Mouse (Mus musculus) olfactory bulb, adult 2 months (tissue): ENCODE results near the gene Gm45618.

ENCODE experiments used
- CTCF ChIP-seq: fragments of 200-500 bp; IDR thresholded peaks from 2 replicates; pipeline ENCODE4 v1.5.1; 2012; ENCODE audit warnings: low read depth, mild to moderate bottlenecking, low read length, moderate library complexity; ENCODE audit not compliant: insufficient read depth
- POLR2A ChIP-seq: fragments of 200-500 bp; IDR thresholded peaks from 2 replicates; pipeline ENCODE4 v1.6.1; 2012; ENCODE audit warnings: mild to moderate bottlenecking, low read depth, low read length, moderate library complexity; ENCODE audit not compliant: insufficient read depth

DNA sequence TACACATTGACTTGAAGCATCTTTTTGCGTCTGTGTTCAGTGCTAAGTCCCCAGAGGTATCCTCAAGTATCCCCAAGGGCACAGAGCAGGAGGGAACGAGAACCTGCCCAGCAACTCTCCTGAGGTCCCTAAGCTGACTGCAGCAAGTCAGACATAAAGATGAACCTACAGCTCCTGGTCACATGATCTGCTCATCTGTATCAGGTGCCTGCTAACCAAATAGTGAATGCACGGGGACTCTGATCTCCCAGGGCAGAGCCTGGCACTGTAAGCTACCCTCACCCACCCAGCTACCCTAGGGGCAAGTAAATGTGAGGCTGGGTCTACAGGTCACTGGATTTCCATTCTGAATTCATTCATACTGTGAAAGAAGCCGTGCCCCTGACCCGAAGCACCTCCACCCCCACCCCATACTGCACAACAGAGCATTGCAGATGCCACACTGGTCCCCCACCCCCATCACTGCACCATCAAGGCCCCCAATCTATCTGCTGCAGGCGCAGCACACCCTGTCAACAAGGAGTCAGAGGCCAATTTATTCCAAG is 26.8 kb downstream of the Gm45618 start:
- TF ChIP-seq CTCF (no peak), POLR2A (no peak)
